8 mouse cellular contexts compared by ENCODE assay signal in the genomic region with DNA sequence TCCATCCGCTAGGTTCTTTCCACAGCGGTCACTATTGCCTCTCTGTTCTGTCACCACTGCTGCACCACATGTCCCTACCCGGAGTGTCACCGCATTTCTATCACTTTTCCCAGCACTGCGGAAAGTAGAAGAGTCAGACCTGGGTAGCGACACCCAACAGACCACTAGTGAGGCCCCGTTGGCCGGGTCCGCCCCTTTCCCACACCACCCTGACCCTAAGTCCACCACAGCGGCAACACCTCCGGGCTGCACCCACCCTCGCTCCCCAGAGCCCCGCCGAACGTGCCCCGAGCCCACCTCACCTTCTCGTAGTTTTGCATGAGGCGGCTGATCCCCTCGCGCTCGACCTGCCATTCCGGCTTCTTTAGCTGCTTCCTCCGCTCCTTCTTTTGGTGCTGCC. TPM values are rescaled to one million over a fixed set of nuclear protein-coding genes. Genes with fewer than 3 reads are reported as not detected.
DNase-seq lines count a peak whose midpoint lies in the region; ATAC-seq and TF ChIP-seq lines count a peak whose summit lies in the region.

No protein-coding gene starts in this region.

- H3K4me1 ChIP-seq in cerebellum, adult 2 months (ENCODE audit: control insufficient read depth, insufficient read depth, low read length) = peaks cover 2% of the 10 kb centered on the region; the same call in 1 of the 2 replicates
- peaks cover 9% of the 10 kb centered on the region for H3K4me1 ChIP-seq in testis, adult 2 months (ENCODE audit: control insufficient read depth, insufficient read depth, low read length)
- peaks cover 10% of the 10 kb centered on the region for H3K4me1 ChIP-seq in midbrain, embryonic 14.5 days (ENCODE audit: control insufficient read depth, insufficient read depth, low read length)

- no peaks in the 10 kb centered on the region for H3K9me3 ChIP-seq in midbrain, embryonic 14.5 days (ENCODE audit: control insufficient read depth, low read length)

- H3K4me2 ChIP-seq in midbrain, embryonic 14.5 days (ENCODE audit: low read length) = peak overlapping the region; percentile 92

- no peak for TF ChIP-seq CTCF in cerebellum, adult 2 months (IDR thresholded peaks at IDR 0.05; ENCODE audit: borderline replicate concordance, insufficient read depth, low read depth, low read length)
- TF ChIP-seq CTCF in testis, adult 2 months (IDR thresholded peaks at IDR 0.05; ENCODE audit: control insufficient read depth, insufficient read depth, insufficient replicate concordance, low read depth, low read length) = no peak

- H3K36me3 ChIP-seq in testis, adult 2 months (ENCODE audit: control insufficient read depth, insufficient read depth, low read length) = no peaks in the 10 kb centered on the region
- H3K36me3 ChIP-seq in midbrain, embryonic 14.5 days (ENCODE audit: control insufficient read depth, insufficient read depth, low read length) = no peaks in the 10 kb centered on the region

- TF ChIP-seq POLR2A in cerebellum, adult 2 months (IDR thresholded peaks at IDR 0.05; ENCODE audit: borderline replicate concordance, insufficient read depth, low read length) = no peak
- TF ChIP-seq POLR2A in testis, adult 2 months (IDR thresholded peaks at IDR 0.05; ENCODE audit: control insufficient read depth, low read depth, low read length) = no peak

- H3K4me3 ChIP-seq in cerebellum, adult 2 months (replicated peaks; ENCODE audit: insufficient read depth, low read depth, low read length) = peak overlapping the region; percentile 67
- H3K4me3 ChIP-seq in testis, adult 2 months (ENCODE audit: control insufficient read depth, low read depth, low read length) = peak overlapping the region; percentile 94
- H3K4me3 ChIP-seq in midbrain, embryonic 14.5 days (replicated peaks; ENCODE audit: low read depth, low read length) = peak overlapping the region; percentile 64

- H3K27me3 ChIP-seq in cerebellum, adult 2 months (ENCODE audit: control insufficient read depth, insufficient read depth, low read length) = no peaks in the 10 kb centered on the region
- H3K27me3 ChIP-seq in testis, adult 2 months (ENCODE audit: control insufficient read depth, insufficient read depth, low read length) = no peaks in the 10 kb centered on the region
- no peaks in the 10 kb centered on the region for H3K27me3 ChIP-seq in midbrain, embryonic 14.5 days (ENCODE audit: control insufficient read depth, insufficient read depth, low read length)

- H3K27ac ChIP-seq in cerebellum, adult 2 months (ENCODE audit: insufficient read depth, low read length) = no peak overlapping the region
- H3K27ac ChIP-seq in testis, adult 2 months (ENCODE audit: control insufficient read depth, insufficient read depth, low read depth, low read length) = peak overlapping the region; percentile 73
- no peak overlapping the region for H3K27ac ChIP-seq in midbrain, embryonic 14.5 days (replicated peaks; ENCODE audit: low read depth, low read length)

- WGBS in cerebellum, adult 2 months = 1% methylated on average over 23 of the region's 23 CpGs
- WGBS in midbrain, embryonic 14.5 days = 1% methylated on average over 23 of the region's 23 CpGs

- peak; percentile 8 for ATAC-seq in inflammation-experienced regulatory T-cells, adult 6 months
- peak; percentile 56 for ATAC-seq in midbrain, embryonic 14.5 days (ENCODE audit: low FRiP score, low TSS enrichment)

- peak overlapping the region; percentile 59 for H3K9ac ChIP-seq in midbrain, embryonic 14.5 days (replicated peaks; ENCODE audit: low read length)

- no peak for DNase-seq in cerebellum, adult 2 months
- no peak for DNase-seq in cerebellum, adult 9-11 months
- DNase-seq in testis, postnatal 14 days (ENCODE audit: low spot score) = no peak
- peak; percentile 3 for DNase-seq in midbrain, embryonic 14.5 days
- no peak for DNase-seq in Muller cell, postnatal 12 days (ENCODE audit: inconsistent ontology term)
- DNase-seq in layer of hippocampus, adult 9-11 months = no peak

RNA-seq across cellular contexts. Expression of a gene that starts 0.3 kb away (rescaled TPM):
- polyA plus RNA-seq in cerebellum, adult 2 months (2012; rRNA removed) = 9.8 and 10.0 TPM in 2 replicates
- polyA plus RNA-seq in testis, adult 2 months (2012; rRNA removed) = 3.9 and 4.5 TPM in 2 replicates
- polyA plus RNA-seq in inflammation-experienced regulatory T-cells, adult 6 months (2017; shearing (Covaris generic)) = 10 to 100 TPM; 40.1 to 65.0 (median 54.7) TPM
- 22.1 and 24.7 TPM in 2 replicates for polyA plus RNA-seq in midbrain, embryonic 14.5 days (2014; fragmentation: Nextera tagmentation; extraction: Ambion mirVana)

RNA-seq across cellular contexts. Expression of a gene that starts 54.0 kb away (rescaled TPM):
- 25.2 and 32.7 TPM in 2 replicates for polyA plus RNA-seq in cerebellum, adult 2 months (2012; rRNA removed)
- polyA plus RNA-seq in testis, adult 2 months (2012; rRNA removed) = 1.0 and 1.3 TPM in 2 replicates
- polyA plus RNA-seq in inflammation-experienced regulatory T-cells, adult 6 months (2017; shearing (Covaris generic)) = under 1 TPM; 0.39 to 0.95 (median 0.84) TPM
- 0.23 and 0.79 TPM in 2 replicates for polyA plus RNA-seq in midbrain, embryonic 14.5 days (2014; fragmentation: Nextera tagmentation; extraction: Ambion mirVana)

Comparison
In these comparisons a context has a peak if more than half of its experiments do, and no peak if none do; other contexts are left out.
1. RNA of a gene that starts 54.0 kb away (polyA plus RNA-seq): 25.2 to 32.7 TPM in cerebellum, adult 2 months; 1.0 to 1.3 TPM in testis, adult 2 months, 0.39 to 0.95 TPM in inflammation-experienced regulatory T-cells, adult 6 months and 0.23 to 0.79 TPM in midbrain, embryonic 14.5 days; every median in the first group is over 10 times any median in the second.
2. Peak in every context shown above with its lines, with median percentiles within 50 percentile points of each other: H3K4me3 ChIP-seq.